Mouse (Mus musculus) gastrocnemius, postnatal 25 days (tissue): ENCODE data around the gene Epb41. TPM values are rescaled to one million over a fixed set of nuclear protein-coding genes. Genes with fewer than 3 reads are reported as not detected.
A peak's percentile ranks its signal among the peaks of the same experiment; 100 is the strongest.

Experiments
- DNase-seq: peaks from one replicate; pipeline ENCODE4 v3.0.0; 2022
- microRNA-seq, 2 experiments: library from miRNA; unstranded; fragments of <30 nt; microRNA quantifications; one replicate each; pipeline ENCODE4 v1.2.0; 2021; ENCODE audit warnings: borderline replicate concordance in 2 of 2
- total RNA-seq, 2 experiments: library from RNA; stranded (reverse); gene quantifications; 1 replicate in 1 of 2; 2 replicates in 1 of 2; pipeline ENCODE4 v1.2.3; 2021

Epb41 gene
- total RNA-seq, 2 experiments from 2014 or later: 80.4 to 86.0 TPM

- DNase-seq: no peak
Observed at GRCm38 (mm10) chr4:131897109-131897508, 178.0 kb downstream of the Epb41 start.

- DNase-seq: no peak
Observed at GRCm38 (mm10) chr4:131890692-131891091, 184.4 kb downstream of the Epb41 start.

- no peak for DNase-seq
Observed at GRCm38 (mm10) chr4:131888564-131888963, 186.6 kb downstream of the Epb41 start.

- no peak for DNase-seq
Observed at GRCm38 (mm10) chr4:131885376-131885775, 189.7 kb downstream of the Epb41 start.

GRCm38 (mm10) chr4:131883571-131883970 is 191.6 kb downstream of the Epb41 start:
- peak; percentile 30 for DNase-seq

- no peak for DNase-seq
Observed at GRCm38 (mm10) chr4:131881306-131881705, 193.8 kb downstream of the Epb41 start.

- no peak for DNase-seq
Observed at GRCm38 (mm10) chr4:131879692-131880091, 195.4 kb downstream of the Epb41 start.

- DNase-seq: no peak
Observed at GRCm38 (mm10) chr4:131876836-131877235, 198.3 kb downstream of the Epb41 start.

- no peak for DNase-seq
Observed at GRCm38 (mm10) chr4:131875242-131875641, 199.9 kb downstream of the Epb41 start.

GRCm38 (mm10) chr4:131874567-131874966 is 200.6 kb downstream of the Epb41 start:
- no peak for DNase-seq

- no peak for DNase-seq
Observed at GRCm38 (mm10) chr4:131874169-131874536, 201.0 kb downstream of the Epb41 start.

Small RNA genes lying within 50 kb of the gene (microRNA-seq; reads per million reads assigned to microRNA genes)
- gene Gm27445: 0 reads per million in 2 experiments

Other genes starting within 250 kb of the Epb41 start
- gene Ptpru, start 237.0 kb downstream of the Epb41 start, total RNA-seq: 1 to 10 TPM in 1 of 2 experiments, under 1 TPM in 1; 0.69 to 1.4 TPM
- 10 to 100 TPM; 24.0 to 24.6 TPM for gene Mecr, start 231.9 kb downstream of the Epb41 start, total RNA-seq
- gene Srsf4, start 201.7 kb downstream of the Epb41 start, total RNA-seq: 10 to 100 TPM; 27.4 to 30.6 TPM
- gene Tmem200b, start 153.6 kb downstream of the Epb41 start, total RNA-seq: 1 to 10 TPM; 2.7 to 3.0 TPM
- not detected for gene Gm10300, start 624 bp downstream of the Epb41 start, total RNA-seq
- not detected for gene Oprd1, start 69.2 kb upstream of the Epb41 start, total RNA-seq
- gene Ythdf2, start 137.0 kb upstream of the Epb41 start, total RNA-seq: 10 to 100 TPM; 22.6 to 24.2 TPM
- gene Gmeb1, start 186.3 kb upstream of the Epb41 start, total RNA-seq: 1 to 10 TPM; 7.4 to 8.0 TPM
- 10 to 100 TPM; 31.6 to 32.1 TPM for gene Taf12, start 199.1 kb upstream of the Epb41 start, total RNA-seq
- gene Rab42, start 228.1 kb upstream of the Epb41 start, total RNA-seq: under 1 TPM in 1 of 2 experiments, not detected in 1; 0.48 TPM